Mouse (Mus musculus): Measurements from ENCODE around the gene Rpa2. TPM values are rescaled to one million over a fixed set of nuclear protein-coding genes. Genes with fewer than 3 reads are reported as not detected.

Gene Rpa2
- polyA plus RNA-seq, 1 experiment: not detected

- 84% methylated on average over 12 of the region's 12 CpGs for WGBS
- TF ChIP-seq POLR2A (IDR thresholded peaks at IDR 0.05; ENCODE audit: insufficient read depth, low read depth, low read length): no peak
- no peaks in the 10 kb centered on the region for H3K4me1 ChIP-seq (ENCODE audit: control insufficient read depth, insufficient read depth, low read length)
- no peak overlapping the region for H3K4me3 ChIP-seq (ENCODE audit: insufficient read depth, low read depth, low read length)
- H3K27ac ChIP-seq (ENCODE audit: insufficient read depth, low read depth, low read length): no peak overlapping the region
These were observed 37.6 kb downstream of the Rpa2 start for GRCm38 (mm10) chr4:132805599-132806197.

DNA sequence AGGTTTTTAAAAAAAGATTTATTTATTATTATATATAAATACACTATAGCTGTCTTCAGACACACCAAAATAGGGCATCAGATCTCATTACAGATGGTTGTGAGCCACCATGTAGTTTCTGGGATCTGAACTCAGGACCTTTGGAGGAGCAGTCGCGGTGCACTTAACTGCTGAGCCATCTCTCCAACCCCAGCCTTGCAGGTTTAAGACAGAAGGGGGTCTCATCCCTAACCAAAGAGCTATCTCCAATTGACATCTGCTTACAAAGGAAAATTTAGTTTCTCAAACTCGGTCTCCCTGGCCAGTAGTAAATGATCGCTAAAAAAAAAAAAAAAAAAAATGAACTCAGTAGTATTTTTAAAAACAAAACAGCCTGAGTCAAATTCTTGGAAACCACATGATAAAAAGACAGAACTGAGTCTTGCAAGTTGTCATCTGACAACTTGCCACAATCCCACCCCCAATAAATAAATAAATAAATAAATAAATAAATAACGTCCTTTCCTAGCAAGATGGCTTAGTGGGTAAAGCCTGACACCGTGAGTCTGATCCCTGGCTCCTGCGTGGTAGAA is 38.6 kb downstream of the Rpa2 start:
- no peaks in the 10 kb centered on the region for H3K4me1 ChIP-seq (ENCODE audit: control insufficient read depth, insufficient read depth, low read length)
- TF ChIP-seq CTCF (IDR thresholded peaks at IDR 0.05; ENCODE audit: insufficient read depth, low read depth, low read length): no peak
- TF ChIP-seq POLR2A (IDR thresholded peaks at IDR 0.05; ENCODE audit: insufficient read depth, low read depth, low read length): no peak
- 91% methylated on average over 7 of the region's 7 CpGs for WGBS
- H3K27ac ChIP-seq (ENCODE audit: insufficient read depth, low read depth, low read length): no peak overlapping the region
- no peak overlapping the region for H3K4me3 ChIP-seq (ENCODE audit: insufficient read depth, low read depth, low read length)

DNA sequence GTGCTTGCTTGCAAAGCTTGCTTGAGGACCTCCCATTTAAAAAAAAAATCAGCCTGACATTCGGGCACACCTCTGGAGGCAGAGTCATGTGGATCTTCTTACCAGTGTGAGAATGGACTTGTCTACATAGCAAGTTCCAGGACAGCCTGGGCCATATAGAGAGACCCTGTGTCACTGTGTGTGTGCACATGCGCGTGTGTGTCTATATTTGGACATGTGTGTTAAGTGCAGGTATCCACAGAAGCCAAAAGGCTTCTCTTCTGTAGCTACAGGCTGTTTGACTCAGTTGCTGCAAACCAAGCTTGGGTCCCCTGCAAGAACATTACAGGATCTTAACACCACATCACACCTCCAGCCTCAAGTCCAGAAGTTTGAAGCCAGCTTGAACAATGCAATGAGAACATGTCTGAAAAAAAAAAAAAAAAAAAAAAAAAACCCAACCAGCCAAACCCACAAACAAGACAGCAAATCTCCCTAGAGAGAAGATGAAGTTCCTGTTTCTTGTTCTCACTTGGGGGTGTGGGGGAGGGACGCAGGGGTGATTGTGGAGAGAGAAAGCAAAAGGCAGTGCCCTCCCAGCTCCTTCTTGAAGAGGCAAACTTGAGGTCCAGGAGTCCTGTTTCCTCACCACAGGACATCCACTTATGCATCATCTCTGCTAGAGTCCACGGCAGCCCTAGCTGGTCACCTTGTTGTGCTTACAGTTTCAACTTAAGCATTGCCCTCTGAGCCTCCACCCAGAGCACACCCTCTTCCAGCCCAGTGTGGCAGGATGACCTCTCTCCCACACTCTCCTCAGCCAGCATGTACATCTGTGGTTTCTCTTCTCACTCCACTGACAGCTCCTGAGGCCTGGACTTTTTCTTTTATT is 39.9 kb downstream of the Rpa2 start:
- TF ChIP-seq POLR2A (IDR thresholded peaks at IDR 0.05; ENCODE audit: insufficient read depth, low read depth, low read length) (no peak), CTCF (IDR thresholded peaks at IDR 0.05; ENCODE audit: insufficient read depth, low read depth, low read length) (no peak)
- Histone ChIP-seq H3K4me3 (ENCODE audit: insufficient read depth, low read depth, low read length) (no peak overlapping the region), H3K27ac (ENCODE audit: insufficient read depth, low read depth, low read length) (no peak overlapping the region), H3K4me1 (ENCODE audit: control insufficient read depth, insufficient read depth, low read length) (no peaks in the 10 kb centered on the region)
- 75% methylated on average over 5 of the region's 5 CpGs for WGBS

DNA sequence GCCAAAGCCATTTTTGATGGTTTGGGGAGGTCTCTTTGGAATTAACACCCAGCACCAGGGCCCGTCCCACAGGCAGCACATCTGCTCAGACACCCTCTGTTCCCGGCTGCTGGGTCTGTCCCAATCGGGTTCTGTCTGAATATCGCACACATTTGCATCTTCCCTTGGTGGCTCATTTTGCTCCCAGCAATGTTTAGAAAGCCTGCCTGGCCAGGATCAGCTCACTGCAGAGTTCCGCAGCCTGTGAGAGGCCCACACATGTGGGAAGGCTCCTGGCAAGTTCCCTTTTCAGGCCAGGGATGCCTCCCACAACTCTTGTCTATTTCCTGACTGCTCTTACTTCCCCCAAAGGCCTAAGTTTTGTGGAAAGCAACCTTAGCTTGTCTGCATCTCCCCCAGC is 41.5 kb downstream of the Rpa2 start:
- no peaks in the 10 kb centered on the region for H3K4me1 ChIP-seq (ENCODE audit: control insufficient read depth, insufficient read depth, low read length)
- no peak for TF ChIP-seq CTCF (IDR thresholded peaks at IDR 0.05; ENCODE audit: insufficient read depth, low read depth, low read length)
- no peak for TF ChIP-seq POLR2A (IDR thresholded peaks at IDR 0.05; ENCODE audit: insufficient read depth, low read depth, low read length)
- H3K27ac ChIP-seq (ENCODE audit: insufficient read depth, low read depth, low read length): no peak overlapping the region
- 77% methylated on average over 5 of the region's 5 CpGs for WGBS
- no peak overlapping the region for H3K4me3 ChIP-seq (ENCODE audit: insufficient read depth, low read depth, low read length)

DNA sequence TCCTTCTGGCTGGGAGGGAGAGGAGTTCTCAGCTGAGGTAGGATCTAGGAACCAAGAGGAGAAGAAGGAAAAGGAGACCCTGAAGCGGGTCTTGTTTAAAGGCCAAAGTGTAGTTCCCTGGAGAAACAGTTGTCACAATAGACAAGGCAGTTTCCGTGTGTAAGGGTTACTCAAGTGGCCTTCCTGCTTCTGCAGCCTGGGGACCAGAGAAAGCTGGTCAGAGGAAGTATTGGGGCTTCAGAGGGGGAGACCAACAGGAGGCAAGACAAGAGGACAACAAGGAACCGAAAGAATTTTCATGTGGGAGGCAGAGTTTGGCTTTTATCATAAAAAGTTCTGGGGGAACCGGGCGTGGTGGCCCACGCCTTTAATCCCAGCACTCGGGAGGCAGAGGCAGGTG is 48.3 kb downstream of the Rpa2 start:
- H3K4me3 ChIP-seq (ENCODE audit: insufficient read depth, low read depth, low read length): no peak overlapping the region
- WGBS: 80% methylated on average over 7 of the region's 7 CpGs
- H3K27ac ChIP-seq (ENCODE audit: insufficient read depth, low read depth, low read length): no peak overlapping the region
- no peaks in the 10 kb centered on the region for H3K4me1 ChIP-seq (ENCODE audit: control insufficient read depth, insufficient read depth, low read length)
- TF ChIP-seq POLR2A (IDR thresholded peaks at IDR 0.05; ENCODE audit: insufficient read depth, low read depth, low read length): no peak
- TF ChIP-seq CTCF (IDR thresholded peaks at IDR 0.05; ENCODE audit: insufficient read depth, low read depth, low read length): no peak

DNA sequence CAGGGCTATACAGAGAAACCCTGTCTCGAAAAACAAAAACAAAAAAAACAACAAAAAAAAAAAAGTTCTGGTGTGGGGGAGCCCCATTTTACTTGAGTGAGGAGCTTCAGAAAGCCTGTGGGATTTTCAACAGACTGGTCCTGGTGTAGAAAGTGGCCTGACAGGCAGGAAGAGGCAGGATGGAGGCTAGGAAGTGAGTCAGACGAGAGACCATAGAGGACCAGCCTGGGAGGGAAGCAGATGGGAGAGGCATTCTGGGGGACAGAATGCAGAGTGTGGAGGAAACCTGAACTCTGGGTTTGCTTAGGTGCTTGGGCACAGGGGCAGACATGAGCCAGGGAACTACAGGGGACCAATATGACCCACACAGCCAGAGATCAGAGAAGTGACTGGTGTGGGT is 48.7 kb downstream of the Rpa2 start:
- TF ChIP-seq POLR2A (IDR thresholded peaks at IDR 0.05; ENCODE audit: insufficient read depth, low read depth, low read length) (no peak), CTCF (IDR thresholded peaks at IDR 0.05; ENCODE audit: insufficient read depth, low read depth, low read length) (no peak)
- WGBS: 62% methylated on average over 2 of the region's 2 CpGs

DNA sequence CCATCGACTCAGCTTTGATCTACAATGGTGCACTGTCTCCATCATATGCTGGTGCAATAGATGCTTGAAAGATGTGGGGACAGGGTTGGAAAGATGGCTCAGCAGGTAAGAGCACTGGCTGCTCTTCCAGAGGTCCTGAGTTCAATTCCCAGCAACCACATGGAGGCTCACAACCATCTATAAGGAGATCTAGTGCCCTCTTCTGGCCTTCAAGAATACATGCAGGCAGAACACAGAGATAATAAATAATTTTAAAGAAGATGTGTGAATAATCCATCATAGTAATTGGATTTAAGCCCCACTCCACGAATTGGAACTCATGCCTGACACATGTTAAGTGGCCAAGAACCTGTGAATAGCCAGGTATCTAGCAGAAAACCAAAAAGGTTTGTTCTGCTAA is 50.3 kb downstream of the Rpa2 start:
- 47% methylated on average over 2 of the region's 2 CpGs for WGBS
- H3K4me1 ChIP-seq (ENCODE audit: control insufficient read depth, insufficient read depth, low read length): no peaks in the 10 kb centered on the region
- TF ChIP-seq POLR2A (IDR thresholded peaks at IDR 0.05; ENCODE audit: insufficient read depth, low read depth, low read length) (no peak), CTCF (IDR thresholded peaks at IDR 0.05; ENCODE audit: insufficient read depth, low read depth, low read length) (no peak)
- no peak overlapping the region for H3K27ac ChIP-seq (ENCODE audit: insufficient read depth, low read depth, low read length)
- no peak overlapping the region for H3K4me3 ChIP-seq (ENCODE audit: insufficient read depth, low read depth, low read length)

More for the DNA sequence above, 48.7 kb downstream of the Rpa2 start:
- Histone ChIP-seq H3K4me3 (ENCODE audit: insufficient read depth, low read depth, low read length) (no peak overlapping the region), H3K4me1 (ENCODE audit: control insufficient read depth, insufficient read depth, low read length) (no peaks in the 10 kb centered on the region), H3K27ac (ENCODE audit: insufficient read depth, low read depth, low read length) (no peak overlapping the region)

- Histone ChIP-seq H3K4me1 (ENCODE audit: control insufficient read depth, insufficient read depth, low read length) (no peaks in the 10 kb centered on the region), H3K27ac (ENCODE audit: insufficient read depth, low read depth, low read length) (no peak overlapping the region), H3K4me3 (ENCODE audit: insufficient read depth, low read depth, low read length) (no peak overlapping the region)
- WGBS: 72% methylated on average over 8 of the region's 8 CpGs
- TF ChIP-seq CTCF (IDR thresholded peaks at IDR 0.05; ENCODE audit: insufficient read depth, low read depth, low read length) (0 out of 2 replicates have a peak, but pooled peaks have one; percentile 18), POLR2A (IDR thresholded peaks at IDR 0.05; ENCODE audit: insufficient read depth, low read depth, low read length) (no peak)
These were observed 55.7 kb downstream of the Rpa2 start for GRCm38 (mm10) chr4:132823614-132824366.

Other genes with a start within 250 kb of the Rpa2 start
- gene Atpif1, start 234.7 kb upstream of the Rpa2 start, polyA plus RNA-seq (2012; ENCODE audit: insufficient read depth, insufficient read length, low replicate concordance, missing spikeins): not detected in 2 replicates
- gene Dnajc8, start 232.8 kb upstream of the Rpa2 start, polyA plus RNA-seq (2012; ENCODE audit: insufficient read depth, insufficient read length, low replicate concordance, missing spikeins): 577 TPM in 1 of 2 replicates, not detected in the other
- not detected in 2 replicates for gene Ptafr, start 204.3 kb upstream of the Rpa2 start, polyA plus RNA-seq (2012; ENCODE audit: insufficient read depth, insufficient read length, low replicate concordance, missing spikeins)
- gene Eya3, start 129.3 kb upstream of the Rpa2 start, polyA plus RNA-seq (2012; ENCODE audit: insufficient read depth, insufficient read length, low replicate concordance, missing spikeins): not detected in 2 replicates
- not detected in 2 replicates for gene Xkr8, start 35.8 kb upstream of the Rpa2 start, polyA plus RNA-seq (2012; ENCODE audit: insufficient read depth, insufficient read length, low replicate concordance, missing spikeins)
- gene Smpdl3b, start 11.1 kb upstream of the Rpa2 start, polyA plus RNA-seq (2012; ENCODE audit: insufficient read depth, insufficient read length, low replicate concordance, missing spikeins): not detected in 2 replicates
- gene Themis2, start 28.1 kb downstream of the Rpa2 start, polyA plus RNA-seq (2012; ENCODE audit: insufficient read depth, insufficient read length, low replicate concordance, missing spikeins): not detected in 2 replicates
- gene Ppp1r8, start 74.8 kb downstream of the Rpa2 start, polyA plus RNA-seq (2012; ENCODE audit: insufficient read depth, insufficient read length, low replicate concordance, missing spikeins): not detected in 2 replicates
- not detected in 2 replicates for gene Stx12, start 116.2 kb downstream of the Rpa2 start, polyA plus RNA-seq (2012; ENCODE audit: insufficient read depth, insufficient read length, low replicate concordance, missing spikeins)
- gene Fam76a, start 154.2 kb downstream of the Rpa2 start, polyA plus RNA-seq (2012; ENCODE audit: insufficient read depth, insufficient read length, low replicate concordance, missing spikeins): not detected in 2 replicates
- gene Fgr, start 205.8 kb downstream of the Rpa2 start, polyA plus RNA-seq (2012; ENCODE audit: insufficient read depth, insufficient read length, low replicate concordance, missing spikeins): not detected in 2 replicates
- gene Ahdc1, start 242.9 kb downstream of the Rpa2 start, polyA plus RNA-seq (2012; ENCODE audit: insufficient read depth, insufficient read length, low replicate concordance, missing spikeins): not detected in 2 replicates

All from olfactory bulb, adult 2 months (tissue).